Mouse (Mus musculus) small intestine, adult 2 months (tissue): ENCODE results near the gene Abcc4.

Source experiments
- CTCF ChIP-seq: fragments of 200-500 bp; IDR thresholded peaks from 2 replicates; pipeline ENCODE4 v1.5.1; 2012; ENCODE audit warnings: low read depth, mild to moderate bottlenecking, control low read depth, inconsistent platforms, low read length, moderate library complexity, mixed read lengths; ENCODE audit not compliant: insufficient replicate concordance, insufficient read length; ENCODE audit errors: extremely low read depth
- POLR2A ChIP-seq: fragments of 200-500 bp; IDR thresholded peaks from 2 replicates; pipeline ENCODE4 v1.6.1; 2012; ENCODE audit warnings: low read depth, mild to moderate bottlenecking, control low read depth, inconsistent platforms, low read length, moderate library complexity

- TF ChIP-seq CTCF (no peak), POLR2A (no peak)
Observed at GRCm38 (mm10) chr14:118712889-118713288, 6.9 kb upstream of the Abcc4 start.
